Mouse (Mus musculus) A20 (cell line): ENCODE results near the gene Iqschfp.

Experiments
- DNase-seq: peaks from one replicate; pipeline ENCODE4 v3.0.0-alpha.2; 2011; ENCODE audit warnings: low read depth, low spot score

Gene Iqschfp

DNA sequence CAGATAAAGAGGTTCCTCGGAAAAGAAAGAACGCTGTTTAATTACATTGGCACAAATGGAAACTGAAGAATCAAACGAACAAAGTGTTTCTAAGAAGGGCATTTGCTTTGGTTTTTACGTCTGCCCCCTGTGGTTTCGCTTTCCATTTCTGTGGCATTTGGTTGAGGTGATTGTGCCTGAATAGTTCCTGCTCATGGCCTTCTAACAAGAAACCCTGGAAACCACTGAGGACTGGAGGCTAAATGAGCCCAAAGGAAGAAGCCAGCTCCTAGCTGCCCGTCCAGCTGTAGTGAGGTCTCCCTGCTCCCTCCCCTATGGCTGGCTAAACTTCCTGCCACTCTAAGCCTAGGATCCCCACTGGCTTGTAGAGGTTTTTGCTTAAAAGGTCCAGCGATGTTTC is 745.9 kb downstream of the Iqschfp start:
- DNase-seq: peak; percentile 46

DNA sequence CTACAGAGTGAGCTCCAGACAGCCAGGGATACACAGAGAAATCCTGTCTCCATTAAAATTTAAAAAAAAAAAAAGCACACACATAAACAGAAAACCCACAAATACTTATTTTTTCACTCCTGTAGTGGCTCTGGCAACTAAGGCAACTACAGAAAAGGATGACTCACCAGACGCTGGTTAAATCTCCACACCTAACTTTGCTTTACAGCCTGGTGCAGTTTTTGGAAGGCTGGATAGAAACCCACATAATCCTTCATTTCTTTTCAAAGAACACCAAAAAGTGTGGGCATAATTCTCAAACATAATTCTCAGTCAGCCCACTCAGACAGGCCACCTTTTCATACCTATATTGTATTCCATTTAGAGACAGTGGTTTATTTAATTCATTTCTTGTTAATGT is 746.7 kb downstream of the Iqschfp start:
- DNase-seq: no peak

DNA sequence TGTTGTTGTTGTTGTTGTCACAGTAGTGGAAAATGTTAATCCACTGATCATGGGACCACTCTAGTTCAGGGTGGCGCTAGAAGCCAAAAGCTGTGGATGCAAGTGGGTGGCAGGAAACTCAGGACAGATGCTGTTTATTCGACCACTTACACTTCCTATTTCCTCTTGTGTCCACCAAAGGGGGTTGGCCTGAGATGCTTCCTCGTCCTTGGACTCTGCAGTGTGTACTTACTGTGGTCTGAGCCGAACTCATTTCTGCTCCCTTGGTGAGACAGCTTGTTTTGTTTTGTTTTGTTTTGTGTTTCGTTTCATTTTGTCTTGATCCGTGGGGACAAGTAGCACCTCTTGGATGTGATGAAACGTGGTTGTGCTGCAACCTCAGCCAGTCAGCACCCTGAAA is 750.9 kb downstream of the Iqschfp start:
- DNase-seq: no peak

DNA sequence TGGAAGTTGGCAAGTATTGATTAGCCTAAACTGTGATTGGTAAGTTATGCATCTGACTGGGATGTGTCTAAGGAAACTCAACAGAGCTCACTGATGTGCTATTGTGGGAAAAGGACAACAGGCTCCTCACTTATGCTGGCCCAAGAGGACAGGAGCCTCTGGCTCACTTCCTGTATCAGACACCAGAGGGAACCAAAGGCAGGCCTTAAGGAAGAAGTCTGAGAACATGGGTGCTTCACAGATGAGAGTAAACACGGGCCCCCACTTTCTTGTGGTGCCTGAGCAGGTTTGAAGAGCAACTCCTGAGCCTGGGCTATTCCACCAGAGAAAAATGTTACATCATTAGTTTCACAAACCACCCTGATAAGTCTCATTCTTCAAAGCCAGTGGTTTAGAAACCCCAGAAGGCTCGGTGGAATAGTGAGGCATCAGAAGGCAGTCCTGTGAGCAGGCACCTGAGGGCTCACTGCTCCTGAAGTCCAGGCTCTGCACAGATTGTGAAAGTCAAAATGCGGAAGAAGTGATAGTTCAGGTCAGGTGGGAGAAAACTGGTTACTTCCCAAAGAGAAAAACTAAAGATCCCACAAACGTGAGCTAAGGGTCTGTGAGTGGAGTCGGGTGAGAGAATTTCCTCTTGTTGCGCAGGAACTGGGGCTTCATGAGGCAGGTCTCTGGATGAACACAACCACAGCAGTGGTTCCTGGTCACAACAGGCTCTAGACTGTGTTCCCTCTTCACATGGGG is 754.5 kb downstream of the Iqschfp start:
- DNase-seq: peak; percentile 65

DNA sequence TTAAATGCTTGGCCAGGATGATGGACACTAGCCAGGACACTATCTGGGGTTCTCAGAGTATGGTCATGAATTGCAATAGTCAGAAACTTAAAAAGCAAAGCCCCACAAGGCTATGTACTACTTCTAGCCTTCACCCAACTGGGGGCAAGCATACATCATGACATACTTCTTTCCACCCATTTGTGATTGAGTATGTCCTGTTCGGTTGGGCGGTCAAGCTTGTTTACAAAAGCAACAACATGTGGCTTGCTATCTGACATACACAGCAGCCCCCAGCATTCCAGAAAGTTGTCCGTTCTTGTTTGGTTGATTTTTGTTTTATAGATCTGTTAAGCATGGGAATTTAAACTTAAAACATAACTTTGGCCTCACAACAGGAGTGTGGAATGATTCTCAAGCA is 755.2 kb downstream of the Iqschfp start:
- DNase-seq: peak; percentile 27

- no peak for DNase-seq
These were observed 758.2 kb downstream of the Iqschfp start for GRCm38 (mm10) chr3:68650251-68650650.

DNA sequence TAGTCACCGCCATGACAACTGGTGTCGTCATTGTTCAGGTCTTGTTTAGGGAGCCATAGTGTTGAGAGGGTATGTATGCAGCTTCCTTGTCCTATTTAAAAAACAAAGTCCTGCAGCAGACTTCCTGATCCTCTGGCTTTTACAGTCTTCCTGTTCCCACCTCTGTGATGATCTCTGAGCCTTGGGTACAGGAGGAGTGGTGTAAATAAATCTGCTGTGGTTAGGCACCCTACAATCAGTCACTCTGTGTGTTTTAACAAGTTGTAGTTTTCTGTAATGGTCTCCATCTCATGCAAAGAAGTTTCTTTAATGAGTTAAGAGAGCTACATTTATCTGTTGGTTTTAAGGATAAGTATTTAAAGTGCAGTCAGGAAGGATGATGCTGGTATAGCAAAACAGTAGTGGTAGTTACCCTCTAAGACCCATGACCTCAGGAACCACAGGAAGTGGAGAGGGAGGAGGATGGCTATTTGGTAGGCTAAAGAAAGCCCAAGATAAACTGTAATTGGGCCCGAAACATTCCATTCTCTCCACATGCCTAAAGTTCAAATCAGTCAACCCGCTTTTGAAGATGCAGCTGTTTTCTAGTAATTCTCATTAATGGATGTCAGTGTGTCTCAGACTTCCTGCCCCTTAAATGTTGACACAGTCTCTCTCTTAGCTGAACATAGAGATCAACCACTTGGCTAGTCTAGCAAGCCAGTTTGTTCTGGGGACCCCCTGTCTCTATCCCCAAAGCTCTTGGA is 764.7 kb downstream of the Iqschfp start:
- DNase-seq: no peak

- no peak for DNase-seq
These were observed 765.7 kb downstream of the Iqschfp start for GRCm38 (mm10) chr3:68657589-68658245.

- no peak for DNase-seq
These were observed 768.0 kb downstream of the Iqschfp start for GRCm38 (mm10) chr3:68659996-68660395.

GRCm38 (mm10) chr3:68660538-68660937 is 768.5 kb downstream of the Iqschfp start:
- DNase-seq: no peak

DNA sequence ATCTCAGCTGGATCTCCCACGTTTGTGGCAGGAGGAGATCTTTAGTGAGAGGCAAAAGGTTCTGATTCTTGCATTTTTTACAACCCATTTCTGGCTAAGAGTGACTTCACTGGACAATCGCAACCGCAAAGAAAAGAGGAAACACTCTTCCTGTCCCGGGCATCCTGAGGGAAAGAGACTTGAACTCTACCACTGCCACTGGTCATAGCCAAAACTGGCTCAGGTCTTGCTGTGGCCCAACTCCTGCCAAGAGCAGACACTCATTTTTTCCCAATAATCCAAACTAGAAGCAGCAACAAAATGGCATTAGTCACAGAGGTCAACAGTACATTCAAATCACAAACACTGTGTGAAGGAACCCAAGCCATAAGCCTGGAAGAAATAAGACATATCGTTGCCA is 770.4 kb downstream of the Iqschfp start:
- no peak for DNase-seq

DNA sequence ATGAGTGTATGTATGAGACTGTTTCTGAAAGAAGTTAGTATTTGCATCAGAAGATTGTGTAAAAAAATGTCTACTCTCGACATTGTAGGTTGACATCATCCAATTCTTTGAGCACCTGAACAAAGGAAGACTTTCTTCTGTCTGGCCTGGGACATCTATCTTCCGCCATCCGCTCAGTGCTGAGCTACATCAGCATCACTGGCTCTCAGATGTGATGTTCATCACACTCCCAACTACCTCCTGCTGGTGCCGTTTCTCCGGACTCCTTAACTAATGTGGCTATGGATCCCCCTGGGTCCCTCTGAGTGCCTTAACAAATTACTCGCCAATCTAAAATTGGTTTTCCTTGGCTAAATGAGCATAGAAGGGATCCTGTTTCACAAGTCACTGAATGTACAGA is 772.3 kb downstream of the Iqschfp start:
- DNase-seq: no peak

DNA sequence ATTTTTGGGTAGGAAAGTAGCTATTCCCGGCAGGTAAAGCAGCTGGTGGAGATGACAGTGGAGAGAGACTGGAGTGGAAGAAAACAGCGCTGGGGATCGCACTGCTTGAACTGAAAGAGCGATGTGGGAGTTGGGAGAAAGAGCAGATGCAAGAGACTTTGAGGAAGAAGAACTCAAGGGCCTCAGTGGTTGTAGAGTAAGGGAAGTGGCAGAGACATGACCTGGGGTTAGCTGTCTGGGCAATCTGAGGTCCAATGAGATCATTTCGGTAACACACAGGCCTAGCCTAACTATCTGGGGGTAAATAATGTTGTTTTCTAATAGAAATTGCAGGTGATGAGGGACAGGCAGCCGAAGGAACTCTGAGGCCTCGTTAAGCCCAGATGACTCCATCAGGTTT is 774.3 kb downstream of the Iqschfp start:
- no peak for DNase-seq

DNA sequence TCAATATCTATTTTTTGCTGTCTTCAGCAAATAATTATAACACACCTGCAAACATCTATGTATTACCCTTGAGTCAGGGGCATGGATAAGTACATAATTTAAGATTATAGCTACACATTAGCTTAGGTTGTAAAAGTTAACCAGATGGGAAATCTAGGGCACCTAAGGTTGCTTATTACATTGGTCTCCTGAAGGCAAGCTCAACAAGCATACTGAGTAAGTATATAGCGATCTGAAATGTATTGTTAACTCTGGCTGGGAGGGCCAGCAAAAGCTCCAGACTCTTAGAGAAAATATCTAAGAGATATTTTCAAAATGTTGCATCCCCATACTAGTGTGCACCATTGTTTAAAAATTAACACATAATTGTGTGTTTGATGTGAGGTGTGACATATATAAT is 775.8 kb downstream of the Iqschfp start:
- no peak for DNase-seq

DNA sequence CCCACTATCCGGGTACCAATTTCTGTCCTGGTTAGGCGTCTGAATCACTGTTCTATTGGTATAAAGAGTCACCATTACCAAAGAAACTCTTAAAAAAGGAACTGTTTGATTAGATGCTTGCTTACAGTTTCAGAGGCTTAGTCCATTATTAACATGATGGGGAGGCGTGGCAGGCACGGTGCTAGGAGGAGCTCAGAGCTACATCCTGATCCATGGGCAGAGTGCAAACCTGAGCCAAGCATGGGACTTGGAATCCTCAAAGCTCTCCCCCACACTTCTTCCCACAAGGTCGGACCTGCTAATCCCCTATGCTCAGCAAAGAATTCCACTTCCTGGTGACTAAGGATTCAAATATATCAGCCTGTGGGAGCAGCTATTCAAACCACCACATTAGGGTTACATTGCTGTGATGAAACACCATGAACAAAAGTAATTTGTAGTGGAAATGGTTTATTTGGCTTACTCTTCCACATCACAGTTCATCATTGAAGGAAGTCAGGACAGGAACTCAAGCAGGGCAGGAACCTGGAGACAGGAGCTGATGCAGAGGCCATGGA is 777.5 kb downstream of the Iqschfp start:
- DNase-seq: no peak

DNA sequence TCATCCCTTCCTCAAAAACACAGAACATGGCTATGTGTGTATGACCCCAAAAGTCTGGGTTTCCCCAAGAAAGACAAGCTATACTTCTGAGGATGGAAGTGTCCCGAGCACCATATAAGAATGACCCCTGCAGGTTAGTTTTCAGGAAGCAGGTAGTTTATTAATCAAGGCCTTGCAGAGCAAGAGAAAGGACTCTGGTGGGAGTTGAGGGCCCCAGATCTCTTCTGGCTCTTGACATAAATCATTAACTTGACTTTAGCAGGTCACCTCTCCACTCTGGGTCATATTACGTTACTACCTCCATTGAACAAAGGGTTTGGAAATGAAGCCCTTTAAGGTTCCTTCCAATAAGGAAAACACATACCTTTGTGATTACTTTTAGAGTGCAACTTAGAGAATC is 782.7 kb downstream of the Iqschfp start:
- DNase-seq: no peak

- no peak for DNase-seq
These were observed 783.3 kb downstream of the Iqschfp start for GRCm38 (mm10) chr3:68675216-68675835.
